In the genomic region with DNA sequence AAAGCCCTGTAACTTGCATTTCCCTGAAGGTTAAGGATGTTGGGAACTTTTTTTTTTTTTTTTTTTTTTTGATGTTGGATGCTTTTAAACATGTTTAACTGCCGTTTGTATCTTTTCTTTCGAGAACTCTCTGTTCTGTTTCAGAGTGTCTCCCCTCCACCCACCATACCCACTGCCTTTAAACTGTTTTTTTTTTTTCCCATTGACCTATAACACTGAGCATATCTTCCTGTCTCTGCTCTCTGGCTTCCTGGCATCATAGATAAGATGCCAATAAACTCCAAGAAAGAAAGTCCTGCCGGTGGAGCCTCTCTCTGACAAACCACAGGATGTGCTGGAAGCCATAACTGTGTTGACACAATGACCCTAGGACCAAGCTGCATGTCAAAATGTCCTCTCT, we compare ENCODE assay signal across 21 mouse cellular contexts.
DNase-seq lines count a peak whose midpoint lies in the region; ATAC-seq and TF ChIP-seq lines count a peak whose summit lies in the region.
"Had no signal": no experiment of that assay in that cellular context is flagged by ENCODE, and none has a peak within 500 bp of the region (broad histone marks: within the 10 kb centered on the region; RNA-seq: fewer than 3 reads in every experiment).

No protein-coding gene starts in this region.

- H3K4me1 ChIP-seq in G1E (ENCODE audit: insufficient read depth, low read depth, low read length), result peaks cover 82% of the 10 kb centered on the region
- H3K4me1 ChIP-seq in liver, embryonic 11.5 days (replicated peaks; ENCODE audit: control insufficient read depth, insufficient read depth, low read length), result peaks cover 28% of the 10 kb centered on the region
- peaks cover 10% of the 10 kb centered on the region for H3K4me1 ChIP-seq in liver, embryonic 16.5 days (ENCODE audit: control insufficient read depth, low read depth, low read length)
- H3K4me1 ChIP-seq in hindbrain, embryonic 10.5 days (replicated peaks), result 0 out of 2 replicates have a peak, but pooled peaks cover 3% of the 10 kb centered on the region
- H3K4me1 ChIP-seq: embryonic facial prominence, embryonic 12.5 days; heart, embryonic 15.5 days had no signal

- ATAC-seq in G1E (ENCODE audit: extremely low read depth, insufficient number of reproducible peaks, low FRiP score, poor library complexity, severe bottlenecking), result peak; percentile 78
- ATAC-seq in liver, embryonic 11.5 days (replicated peaks; ENCODE audit: low FRiP score), result 0 out of 2 replicates have a peak, but pooled peaks have one; percentile 9
- peak; percentile 39 for ATAC-seq in liver, embryonic 16.5 days (ENCODE audit: low read depth)
- ATAC-seq: forebrain, embryonic 16.5 days; hindbrain, embryonic 16.5 days had no signal

- H3K9ac ChIP-seq in liver, embryonic 11.5 days (ENCODE audit: low read depth, low read length), result no peak overlapping the region
- no peak overlapping the region for H3K9ac ChIP-seq in liver, embryonic 16.5 days (ENCODE audit: low read depth, low read length)
- H3K9ac ChIP-seq: embryonic facial prominence, embryonic 12.5 days; heart, embryonic 15.5 days had no signal

- 0 out of 2 replicates have a peak overlapping the region, but pooled peaks have one; percentile 25 for H3K27ac ChIP-seq in liver, embryonic 11.5 days (ENCODE audit: low read depth, low read length)
- no peak overlapping the region for H3K27ac ChIP-seq in liver, embryonic 16.5 days (ENCODE audit: low read length)
- no peak overlapping the region for H3K27ac ChIP-seq in hindbrain, embryonic 10.5 days
- H3K27ac ChIP-seq: embryonic facial prominence, embryonic 12.5 days; heart, adult 2 months; heart, embryonic 15.5 days had no signal

- H3K4me2 ChIP-seq in liver, embryonic 11.5 days, result no peak overlapping the region
- no peak overlapping the region for H3K4me2 ChIP-seq in liver, embryonic 16.5 days (ENCODE audit: low read depth, low read length)
- H3K4me2 ChIP-seq: embryonic facial prominence, embryonic 12.5 days; heart, embryonic 11.5 days; heart, embryonic 15.5 days had no signal

- H3K9me3 ChIP-seq in G1E (replicated peaks), result no peaks in the 10 kb centered on the region
- H3K9me3 ChIP-seq in liver, embryonic 11.5 days (ENCODE audit: control insufficient read depth, low read length), result no peaks in the 10 kb centered on the region
- H3K9me3 ChIP-seq in liver, embryonic 16.5 days (replicated peaks; ENCODE audit: control insufficient read depth, low read length), result no peaks in the 10 kb centered on the region
- H3K9me3 ChIP-seq in hindbrain, embryonic 10.5 days, result no peaks in the 10 kb centered on the region
- H3K9me3 ChIP-seq: embryonic facial prominence, embryonic 12.5 days; heart, embryonic 15.5 days had no signal

- no peaks in the 10 kb centered on the region for H3K27me3 ChIP-seq in G1E (ENCODE audit: insufficient read depth, low read length)
- H3K27me3 ChIP-seq in liver, embryonic 11.5 days (replicated peaks; ENCODE audit: control insufficient read depth, insufficient read depth, low read length), result no peaks in the 10 kb centered on the region
- no peaks in the 10 kb centered on the region for H3K27me3 ChIP-seq in liver, embryonic 16.5 days (ENCODE audit: control insufficient read depth, insufficient read depth, low read depth, low read length)
- H3K27me3 ChIP-seq in hindbrain, embryonic 10.5 days (ENCODE audit: insufficient read depth, poor library complexity, severe bottlenecking), result no peaks in the 10 kb centered on the region
- H3K27me3 ChIP-seq: CH12.LX; embryonic facial prominence, embryonic 12.5 days; heart, embryonic 15.5 days had no signal

- 33% methylated on average over 3 of the region's 3 CpGs for WGBS in liver, embryonic 11.5 days
- WGBS in liver, embryonic 16.5 days (ENCODE audit: insufficient replicate concordance), result 11% methylated on average over 3 of the region's 3 CpGs
- 86% methylated on average over 3 of the region's 3 CpGs for WGBS in hindbrain, embryonic 10.5 days

- TF ChIP-seq CTCF in G1E (IDR thresholded peaks at IDR 0.05; ENCODE audit: low read depth, low read length), result no peak

- no peak overlapping the region for H3K4me3 ChIP-seq in G1E (ENCODE audit: low read depth, low read length)
- H3K4me3 ChIP-seq in liver, embryonic 11.5 days (ENCODE audit: low read depth, low read length), result no peak overlapping the region
- H3K4me3 ChIP-seq in liver, embryonic 16.5 days (ENCODE audit: low read depth, low read length), result no peak overlapping the region
- H3K4me3 ChIP-seq in hindbrain, embryonic 10.5 days, result no peak overlapping the region
- H3K4me3 ChIP-seq: embryonic facial prominence, embryonic 12.5 days; heart, adult 2 months; heart, embryonic 15.5 days had no signal

- DNase-seq in lung, postnatal 25 days (ENCODE audit: low spot score), result peak; percentile 36
- no peak for DNase-seq in lung, postnatal 4 days
- DNase-seq in G1E (ENCODE audit: low spot score), result peak; percentile 33
- no peak for DNase-seq in liver, embryonic 11.5 days (ENCODE audit: low spot score)
- no peak for DNase-seq in right cerebral cortex, adult 2 months (ENCODE audit: low spot score in 2 of 2)
- DNase-seq in hindbrain, embryonic 10.5 days (ENCODE audit: low spot score), result no peak
- no peak for DNase-seq in left cerebral cortex, adult 9 months (ENCODE audit: low spot score in 2 of 2)
- DNase-seq: adrenal gland, postnatal 10 days; cerebellum, adult 11 months; cerebellum, adult 8-10 months; cerebellum, postnatal 14 days; gastrocnemius, postnatal 14 days; heart, adult 2 months; heart, postnatal 14 days had no signal

- H3K36me3 ChIP-seq in G1E (replicated peaks), result no peaks in the 10 kb centered on the region
- no peaks in the 10 kb centered on the region for H3K36me3 ChIP-seq in liver, embryonic 11.5 days (ENCODE audit: control insufficient read depth, insufficient read depth, low read length)
- H3K36me3 ChIP-seq in liver, embryonic 16.5 days (ENCODE audit: control insufficient read depth, insufficient read depth), result no peaks in the 10 kb centered on the region
- H3K36me3 ChIP-seq in hindbrain, embryonic 10.5 days, result no peaks in the 10 kb centered on the region
- H3K36me3 ChIP-seq: embryonic facial prominence, embryonic 12.5 days; heart, embryonic 15.5 days had no signal

Comparison
In these comparisons a context has a peak if more than half of its experiments do, and no peak if none do; other contexts are left out.
1. DNase-seq: peak in lung, postnatal 25 days (single experiment) and G1E (single experiment); none in lung, postnatal 4 days (0 of 2), liver, embryonic 11.5 days (single experiment), right cerebral cortex, adult 2 months (0 of 2), hindbrain, embryonic 10.5 days (single experiment) and left cerebral cortex, adult 9 months (0 of 2).
2. ATAC-seq: peak in every context shown above with its lines; median percentile 78 in G1E; 39 in liver, embryonic 16.5 days; 9 in liver, embryonic 11.5 days.